Mouse (Mus musculus) lung, postnatal 0 days (tissue): Measurements from ENCODE around the gene Zranb1.

ENCODE experiments used
- CTCF ChIP-seq: IDR thresholded peaks from 2 replicates; pipeline ENCODE4 v1.5.1; 2016; ENCODE audit warnings: antibody characterized with exemption, mild to moderate bottlenecking
- EP300 ChIP-seq: IDR thresholded peaks from 2 replicates; pipeline ENCODE4 v1.6.1; 2016; ENCODE audit warnings: antibody characterized with exemption, mild to moderate bottlenecking, control low read depth

- TF ChIP-seq CTCF (no peak), EP300 (no peak)
These were observed 42.9 kb upstream of the Zranb1 start for GRCm38 (mm10) chr7:132888052-132888451.
